Mouse (Mus musculus) heart, embryonic 15.5 days (tissue): ENCODE results near the gene Mta1. TPM values are rescaled to one million over a fixed set of nuclear protein-coding genes. Genes with fewer than 3 reads are reported as not detected.

Experiments
- ATAC-seq: fragments of 200-750 bp; cut with Nextera tagmentation; replicated peaks from 2 replicates; pipeline ENCODE4 v1.8.0; 2017; ENCODE audit warnings: low read depth, moderate TSS enrichment; ENCODE audit not compliant: insufficient number of reproducible peaks, insufficient read depth, low FRiP score
- H3K27ac ChIP-seq: fragments of 300-500 bp; sonication (generic); 2 replicates; pipeline ENCODE4 v1.5.1; 2015; ENCODE audit warnings: mild to moderate bottlenecking, inconsistent platforms
- H3K27me3 ChIP-seq: fragments of 300-500 bp; sonication (generic); 2 replicates; pipeline ENCODE4 v1.6.1; 2015; ENCODE audit warnings: inconsistent platforms
- H3K36me3 ChIP-seq: fragments of 300-500 bp; sonication (generic); 2 replicates; pipeline ENCODE4 v1.6.1; 2015; ENCODE audit warnings: mild to moderate bottlenecking, inconsistent platforms
- H3K4me1 ChIP-seq: fragments of 300-500 bp; sonication (generic); replicated peaks from 2 replicates; pipeline ENCODE4 v1.6.1; 2015; ENCODE audit warnings: inconsistent platforms
- H3K4me2 ChIP-seq: fragments of 300-500 bp; sonication (generic); 2 replicates; pipeline ENCODE4 v1.6.1; 2015; ENCODE audit warnings: inconsistent platforms, mild to moderate bottlenecking, moderate library complexity
- H3K4me3 ChIP-seq: fragments of 300-500 bp; sonication (generic); 2 replicates; pipeline ENCODE4 v1.5.1; 2015; ENCODE audit warnings: mild to moderate bottlenecking, inconsistent platforms
- H3K9ac ChIP-seq: fragments of 300-500 bp; sonication (generic); 2 replicates; pipeline ENCODE4 v1.6.1; 2015; ENCODE audit warnings: mild to moderate bottlenecking, inconsistent platforms
- H3K9me3 ChIP-seq: fragments of 300-500 bp; sonication (generic); replicated peaks from 2 replicates; pipeline ENCODE4 v1.6.1; 2016; ENCODE audit warnings: inconsistent platforms
- WGBS: fragments of 180-500 bp; shearing (Covaris S2); methylation state at CpG from one replicate; pipeline ENCODE4 v1.1.7; 2015; ENCODE audit warnings: mixed read lengths; 5-methylcytosine and 5-hydroxymethylcytosine counted together
- polyA plus RNA-seq: library from polyadenylated mRNA; unstranded; fragments of >200 nt; fragmentation: Nextera tagmentation; extraction: Ambion mirVana; gene quantifications from 2 replicates; pipeline ENCODE4 v1.2.1, GENCODE M21; 2015

The Mta1 gene
- polyA plus RNA-seq, 1 experiment from 2014 or later, result 11.3 TPM

- Histone ChIP-seq H3K4me1 (peaks cover 81% of the 10 kb centered on the region), H3K9me3 (no peaks in the 10 kb centered on the region), H3K4me3 (no peak overlapping the region), H3K36me3 (peaks cover 40% of the 10 kb centered on the region), H3K4me2 (no peak overlapping the region), H3K27ac (peak overlapping the region; percentile 96), H3K27me3 (no peaks in the 10 kb centered on the region), H3K9ac (no peak overlapping the region)
- WGBS, result 61% methylated on average over 17 of the region's 17 CpGs
- ATAC-seq, result no peak
Measured at GRCm38 (mm10) chr12:113136492-113137020, 38.5 kb downstream of the Mta1 start.

GRCm38 (mm10) chr12:113137260-113138213 is 39.5 kb downstream of the Mta1 start:
- H3K27me3 ChIP-seq, result no peaks in the 10 kb centered on the region
- ATAC-seq, result peak; percentile 11
- 0 out of 2 replicates have a peak overlapping the region, but pooled peaks have one; percentile 16 for H3K9ac ChIP-seq
- peaks cover 75% of the 10 kb centered on the region for H3K4me1 ChIP-seq
- peaks cover 35% of the 10 kb centered on the region for H3K36me3 ChIP-seq
- H3K4me2 ChIP-seq, result peak overlapping the region; percentile 78
- H3K4me3 ChIP-seq, result no peak overlapping the region
- peak overlapping the region; percentile 96 for H3K27ac ChIP-seq
- H3K9me3 ChIP-seq, result no peaks in the 10 kb centered on the region
- WGBS, result 44% methylated on average over 18 of the region's 18 CpGs

DNA sequence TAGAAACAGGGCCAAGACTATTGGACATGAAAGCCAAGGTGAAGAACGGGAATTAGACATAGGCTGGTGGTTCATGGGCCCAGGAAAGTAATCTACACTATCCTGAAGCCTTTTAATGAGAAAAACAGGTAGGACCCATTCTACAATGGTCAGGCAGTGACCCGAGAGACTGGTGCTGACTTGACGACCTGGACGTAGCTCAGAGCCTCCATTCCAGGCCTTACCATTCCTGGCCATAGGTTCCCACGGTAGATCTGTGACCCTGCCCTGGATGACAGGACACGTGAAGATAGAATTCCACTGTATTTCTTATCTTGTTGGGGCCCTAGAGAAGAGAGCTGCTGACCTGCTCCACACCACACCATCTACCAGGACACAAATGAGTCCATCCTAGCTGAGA is 40.2 kb downstream of the Mta1 start:
- H3K4me3 ChIP-seq, result 0 out of 2 replicates have a peak overlapping the region, but pooled peaks have one; percentile 3
- H3K9ac ChIP-seq, result peak overlapping the region; percentile 30; the same call in 1 of the 2 replicates
- 49% methylated on average over 6 of the region's 6 CpGs for WGBS

DNA sequence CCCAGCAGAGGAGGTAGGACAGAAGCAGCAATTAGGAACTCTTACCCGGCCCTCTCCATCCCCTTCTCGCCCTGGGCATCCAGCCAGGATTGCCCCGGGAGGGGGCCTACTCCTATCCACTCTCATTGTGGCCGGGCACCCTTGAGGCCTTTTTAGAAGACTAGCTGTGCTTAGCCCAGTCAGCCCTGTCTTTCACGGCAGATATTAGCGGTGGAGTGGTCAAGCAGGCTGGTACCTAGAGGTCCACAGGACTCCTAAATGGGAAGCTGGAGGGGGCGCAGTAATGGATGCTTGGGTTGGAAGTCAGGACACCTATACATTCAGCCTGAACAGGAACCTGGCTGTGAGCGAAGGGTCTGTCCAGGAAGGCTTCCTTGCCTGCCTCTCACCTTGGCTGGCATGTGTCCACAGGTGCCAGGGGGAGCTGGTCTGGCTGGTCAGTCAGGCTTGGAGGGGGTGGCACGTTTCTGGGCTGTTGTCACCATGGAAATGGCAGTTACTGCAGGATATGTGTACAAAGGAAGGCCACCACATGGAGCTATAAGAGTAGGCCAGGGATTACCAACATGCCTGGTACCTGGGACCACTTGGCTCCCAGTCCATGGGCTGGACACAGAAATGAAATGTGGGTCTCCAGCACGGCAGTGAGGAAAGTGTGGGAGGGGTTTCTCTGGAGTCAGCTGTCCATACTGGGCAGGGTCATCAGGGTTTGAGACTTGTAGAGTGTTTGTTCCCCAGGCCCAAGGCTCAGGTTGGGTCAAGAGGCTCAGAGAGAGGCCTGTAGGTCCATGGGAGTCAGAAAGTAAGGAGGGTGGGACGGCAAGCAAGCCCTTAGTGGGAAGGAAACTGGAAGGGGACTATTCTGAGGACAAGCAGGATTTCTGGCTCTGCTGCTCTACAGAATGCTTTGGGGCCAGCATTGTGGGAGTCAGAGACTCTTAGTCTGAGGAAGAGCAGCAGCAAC is 41.1 kb downstream of the Mta1 start:
- 35% methylated on average over 11 of the region's 11 CpGs for WGBS
- Histone ChIP-seq H3K4me2 (peak overlapping the region; percentile 78), H3K4me1 (peaks cover 73% of the 10 kb centered on the region), H3K9me3 (no peaks in the 10 kb centered on the region), H3K27ac (peak overlapping the region; percentile 96), H3K4me3 (peak overlapping the region; percentile 67), H3K9ac (peak overlapping the region; percentile 45), H3K36me3 (peaks cover 36% of the 10 kb centered on the region), H3K27me3 (no peaks in the 10 kb centered on the region)
- ATAC-seq, result no peak

More for the DNA sequence above, 40.2 kb downstream of the Mta1 start:
- H3K4me2 ChIP-seq, result peak overlapping the region; percentile 78
- H3K36me3 ChIP-seq, result peaks cover 36% of the 10 kb centered on the region
- ATAC-seq, result no peak
- peak overlapping the region; percentile 96 for H3K27ac ChIP-seq
- H3K9me3 ChIP-seq, result no peaks in the 10 kb centered on the region
- H3K4me1 ChIP-seq, result peaks cover 73% of the 10 kb centered on the region
- H3K27me3 ChIP-seq, result no peaks in the 10 kb centered on the region

DNA sequence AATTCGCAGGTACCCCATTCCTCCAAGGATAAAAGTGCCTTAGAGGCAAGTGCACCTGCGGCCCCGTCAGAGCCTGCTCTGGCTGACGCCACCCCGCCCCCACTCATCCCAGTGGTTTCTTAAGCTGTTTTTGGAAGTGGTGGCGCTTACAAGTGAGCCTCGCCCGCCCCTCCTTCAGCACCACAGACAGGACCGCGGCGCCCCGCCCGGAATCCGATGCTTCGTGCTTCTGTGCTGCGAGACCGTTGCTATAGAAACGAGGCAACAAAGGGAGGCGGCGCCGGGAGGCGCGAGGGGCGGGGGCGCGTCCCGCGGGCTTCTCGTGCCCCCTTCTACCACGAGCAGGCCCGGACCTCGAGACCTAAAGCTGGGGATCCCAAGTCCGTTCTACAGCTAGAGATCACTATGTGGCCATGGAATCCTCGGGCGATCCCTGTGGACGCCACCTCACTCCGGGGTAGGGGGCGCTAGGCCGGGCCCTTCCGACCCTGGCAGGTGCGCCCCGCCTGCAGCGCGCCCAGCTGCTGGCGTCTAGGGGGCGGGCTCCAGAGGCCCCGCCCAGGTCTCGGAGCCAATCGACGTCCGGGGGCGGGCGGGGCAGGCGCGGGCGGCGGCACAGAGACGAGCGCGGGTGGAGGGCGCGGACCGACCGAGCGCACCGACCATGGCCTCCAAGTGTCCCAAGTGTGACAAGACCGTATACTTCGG is 42.0 kb downstream of the Mta1 start, which contains the start of gene Crip2:
Gene Crip2 (plus strand): TSS at position 329 of the 708 bp plus-strand sequence.
- peak within 1 kb of the TSS; percentile 96 for H3K27ac ChIP-seq
- no peaks in the 10 kb centered on the region for H3K9me3 ChIP-seq
- WGBS, result under 1% methylated on average over 68 of the region's 68 CpGs
- H3K9ac ChIP-seq, result peak within 1 kb of the TSS; percentile 73
- H3K4me3 ChIP-seq, result peak within 1 kb of the TSS; percentile 67
- H3K36me3 ChIP-seq, result peaks cover 41% of the 10 kb centered on the region
- ATAC-seq, result peak; percentile 80
- H3K4me2 ChIP-seq, result peak within 1 kb of the TSS; percentile 78
- H3K4me1 ChIP-seq, result peaks cover 73% of the 10 kb centered on the region
- H3K27me3 ChIP-seq, result no peaks in the 10 kb centered on the region

GRCm38 (mm10) chr12:113140616-113141411 is 42.7 kb downstream of the Mta1 start:
- ATAC-seq, result no peak
- Histone ChIP-seq H3K36me3 (peaks cover 39% of the 10 kb centered on the region), H3K4me2 (peak overlapping the region; percentile 78), H3K27me3 (no peaks in the 10 kb centered on the region), H3K9ac (peak overlapping the region; percentile 73), H3K9me3 (no peaks in the 10 kb centered on the region), H3K4me3 (peak overlapping the region; percentile 67), H3K27ac (peak overlapping the region; percentile 96), H3K4me1 (peaks cover 74% of the 10 kb centered on the region)
- 2% methylated on average over 49 of the region's 49 CpGs for WGBS

GRCm38 (mm10) chr12:113141531-113141973 is 43.5 kb downstream of the Mta1 start:
- peak overlapping the region; percentile 67 for H3K4me3 ChIP-seq
- H3K36me3 ChIP-seq, result peaks cover 35% of the 10 kb centered on the region
- H3K27me3 ChIP-seq, result no peaks in the 10 kb centered on the region
- 17% methylated on average over 8 of the region's 8 CpGs for WGBS
- H3K4me2 ChIP-seq, result peak overlapping the region; percentile 78
- peak overlapping the region; percentile 96 for H3K27ac ChIP-seq
- peak overlapping the region; percentile 73 for H3K9ac ChIP-seq
- no peak for ATAC-seq
- peaks cover 74% of the 10 kb centered on the region for H3K4me1 ChIP-seq
- H3K9me3 ChIP-seq, result no peaks in the 10 kb centered on the region

GRCm38 (mm10) chr12:113142021-113142975 is 44.2 kb downstream of the Mta1 start:
- peak overlapping the region; percentile 67 for H3K4me3 ChIP-seq
- H3K27me3 ChIP-seq, result no peaks in the 10 kb centered on the region
- peaks cover 27% of the 10 kb centered on the region for H3K36me3 ChIP-seq
- peak; percentile 58 for ATAC-seq
- H3K4me2 ChIP-seq, result peak overlapping the region; percentile 78
- H3K27ac ChIP-seq, result peak overlapping the region; percentile 96
- H3K4me1 ChIP-seq, result peaks cover 74% of the 10 kb centered on the region
- no peaks in the 10 kb centered on the region for H3K9me3 ChIP-seq
- H3K9ac ChIP-seq, result peak overlapping the region; percentile 73
- WGBS, result 6% methylated on average over 15 of the region's 15 CpGs

- Histone ChIP-seq H3K4me3 (peak overlapping the region; percentile 67), H3K4me1 (peaks cover 76% of the 10 kb centered on the region), H3K4me2 (peak overlapping the region; percentile 78), H3K27me3 (no peaks in the 10 kb centered on the region), H3K27ac (peak overlapping the region; percentile 96), H3K9me3 (no peaks in the 10 kb centered on the region), H3K36me3 (peaks cover 26% of the 10 kb centered on the region), H3K9ac (peak overlapping the region; percentile 73)
- no peak for ATAC-seq
- 35% methylated on average over 7 of the region's 7 CpGs for WGBS
Measured at GRCm38 (mm10) chr12:113143164-113143563, 45.1 kb downstream of the Mta1 start.
